Mouse (Mus musculus) lung, adult 18-20 months (tissue): ENCODE results near the gene Otof.

Experiments used
- DNase-seq, 2 experiments: peaks; one replicate each; pipeline ENCODE4 v3.0.0; 2022; ENCODE audit warnings: mixed read lengths in 2 of 2

The Otof gene

DNA sequence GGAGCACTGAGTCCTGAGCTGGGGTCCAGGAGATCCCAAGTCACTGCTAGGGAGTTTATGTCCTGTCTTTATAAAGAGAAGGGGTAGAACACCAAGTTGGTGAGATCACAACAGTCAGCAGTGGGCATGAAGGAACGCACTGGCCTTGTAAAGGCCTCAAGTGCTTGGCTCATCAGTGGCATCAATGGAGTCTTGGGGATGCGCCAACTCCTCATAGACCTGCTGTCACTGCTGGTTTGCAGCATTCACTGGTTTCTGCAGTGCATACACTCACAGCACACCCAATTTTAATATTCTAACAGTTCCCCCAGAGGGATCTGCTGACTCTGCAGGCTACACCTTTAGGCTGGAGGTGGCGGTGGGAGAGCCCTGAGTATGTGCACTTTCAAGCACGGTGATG, 38.6 kb downstream of the Otof start:
- DNase-seq = no peak

GRCm38 (mm10) chr5:30416665-30417064, 45.1 kb downstream of the Otof start:
- no peak for DNase-seq

DNA sequence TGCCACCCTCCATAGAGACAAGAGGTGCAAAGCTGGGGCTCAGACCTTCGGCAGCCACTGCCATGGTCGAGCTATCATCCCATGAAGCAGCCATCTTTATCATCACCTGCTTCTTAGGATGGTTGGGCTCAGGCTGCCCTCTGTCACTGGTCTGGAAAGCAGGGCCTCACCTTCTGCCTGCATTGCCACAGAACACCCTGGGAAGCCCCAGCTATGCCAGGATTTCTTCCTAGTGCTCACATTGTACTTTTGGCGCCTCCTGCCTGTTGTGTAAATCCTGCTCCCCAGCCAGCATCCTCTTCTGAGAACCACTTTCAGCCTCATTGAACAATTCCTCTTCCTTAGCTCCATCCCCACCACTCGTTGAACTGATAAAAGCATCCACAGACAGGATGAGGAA, 45.9 kb downstream of the Otof start:
- no peak for DNase-seq

GRCm38 (mm10) chr5:30415381-30415780, 46.4 kb downstream of the Otof start:
- no peak for DNase-seq

DNA sequence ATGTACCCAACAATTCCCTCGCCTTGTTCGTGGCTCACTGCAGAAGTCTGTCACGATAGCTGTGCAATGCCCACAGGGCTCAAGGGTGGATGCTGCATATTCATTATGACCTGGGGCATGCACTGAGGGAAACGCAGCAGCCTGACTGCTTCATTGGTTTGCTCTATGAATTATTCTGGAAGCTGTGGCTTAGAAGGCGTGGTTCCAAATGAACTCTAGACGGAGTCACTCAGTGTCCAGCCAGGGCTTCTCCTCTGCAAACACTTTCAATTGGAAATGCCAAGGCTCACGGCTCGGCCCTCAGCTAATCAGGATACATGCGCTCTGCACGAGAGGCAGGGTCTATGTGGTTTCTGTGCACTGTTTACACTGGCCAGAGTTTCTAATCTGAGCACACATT, 50.2 kb downstream of the Otof start:
- no peak for DNase-seq

DNA sequence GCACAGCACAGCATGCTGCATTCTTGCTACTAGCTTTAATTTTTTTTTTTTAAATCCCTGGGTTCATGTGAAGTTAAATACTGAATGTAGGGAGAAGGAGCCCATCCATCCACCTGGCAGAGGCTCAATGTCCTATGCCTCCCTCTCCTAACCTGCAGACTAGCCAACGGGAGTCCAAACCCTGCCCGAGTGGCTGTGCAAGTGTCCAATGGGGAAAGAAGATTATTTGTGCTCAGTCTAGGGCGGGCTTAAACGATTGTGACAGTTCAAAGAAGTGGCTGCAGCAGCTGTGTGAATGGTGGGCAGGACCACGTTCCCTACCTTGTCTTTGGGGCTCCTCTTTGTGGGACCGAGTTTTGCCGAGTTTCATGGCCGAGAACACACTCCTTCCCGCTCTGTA, 54.9 kb downstream of the Otof start:
- DNase-seq = no peak

DNA sequence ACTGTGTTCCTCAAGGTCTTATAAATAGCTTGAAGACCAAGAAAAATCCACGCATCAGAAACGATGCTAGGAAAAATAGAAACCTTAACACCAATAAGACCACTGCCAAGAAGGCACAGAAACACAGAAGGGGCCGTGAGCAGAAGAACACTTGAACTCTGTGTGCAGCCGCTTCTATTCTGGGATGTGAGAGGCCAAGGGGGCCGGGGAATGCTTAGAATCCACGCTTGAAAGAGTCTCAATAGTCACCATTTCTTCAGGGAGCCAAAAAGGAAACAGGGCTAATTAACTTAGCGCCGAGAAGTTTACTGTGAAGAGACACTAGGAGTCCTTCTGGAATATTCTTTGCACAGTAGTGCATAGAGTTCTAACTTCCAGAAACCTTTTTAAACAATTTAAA, 60.6 kb downstream of the Otof start:
- DNase-seq = no peak

DNA sequence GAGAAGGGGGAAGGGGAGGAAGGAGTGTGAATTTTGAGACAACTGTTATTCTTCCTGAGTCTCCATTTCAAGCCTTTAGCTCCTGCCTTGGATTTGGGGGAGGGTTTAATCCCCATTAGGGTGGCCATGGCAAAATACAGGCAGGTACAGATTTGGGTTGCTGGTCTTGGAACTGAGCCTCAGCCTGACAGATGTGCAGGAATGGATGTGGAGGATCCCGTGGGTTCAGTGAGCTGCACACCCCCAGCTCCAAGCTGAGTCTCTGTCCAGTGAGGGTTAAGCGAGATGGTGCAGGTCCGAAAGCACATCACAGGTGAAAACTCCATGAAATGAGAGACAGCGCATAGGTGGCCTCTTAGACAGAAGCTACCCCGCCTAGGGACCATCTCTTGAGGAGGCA, 61.2 kb downstream of the Otof start:
- DNase-seq = no peak

DNA sequence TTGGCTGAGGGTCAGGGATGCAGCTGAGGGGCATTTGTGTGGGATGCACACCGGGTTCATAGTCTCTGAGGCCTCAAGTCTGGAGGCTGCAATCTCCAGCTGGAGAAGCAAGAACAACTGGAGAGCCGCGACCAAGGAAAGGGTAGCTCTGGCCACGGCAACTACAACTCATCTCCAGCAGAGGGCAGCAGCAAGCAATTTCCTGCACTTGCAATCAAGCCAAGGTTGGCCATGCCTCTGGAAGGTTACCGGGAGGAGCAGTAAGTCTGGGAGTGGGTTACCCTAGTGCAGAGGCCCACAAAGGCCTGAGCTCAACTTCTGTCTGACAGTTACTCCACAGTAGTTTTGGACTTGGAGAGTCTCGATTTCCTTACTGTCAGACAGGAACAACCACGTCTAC, 70.3 kb downstream of the Otof start:
- peak; percentile 26 to 31 for DNase-seq

DNA sequence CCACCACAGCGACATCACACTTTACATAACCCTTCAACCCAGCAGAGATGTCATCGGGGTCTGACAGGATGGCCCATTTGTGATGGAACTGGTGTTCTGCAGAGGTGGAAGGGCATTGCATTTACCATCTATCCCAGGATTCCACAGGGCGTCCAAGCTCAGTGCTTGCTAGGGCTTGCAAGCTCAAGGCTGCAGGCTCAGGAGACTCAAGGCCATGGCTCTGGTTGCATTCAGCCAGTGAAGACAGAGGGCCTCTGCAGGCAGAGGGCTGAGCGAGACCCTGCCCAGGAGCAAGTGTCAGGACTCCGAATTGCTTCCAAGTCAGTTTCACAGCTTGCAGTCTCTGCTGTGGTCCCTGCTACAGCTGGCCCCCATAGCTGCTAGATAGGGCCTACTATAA, 71.9 kb downstream of the Otof start:
- DNase-seq = no peak

GRCm38 (mm10) chr5:30387726-30388125, 74.0 kb downstream of the Otof start:
- no peak for DNase-seq

DNA sequence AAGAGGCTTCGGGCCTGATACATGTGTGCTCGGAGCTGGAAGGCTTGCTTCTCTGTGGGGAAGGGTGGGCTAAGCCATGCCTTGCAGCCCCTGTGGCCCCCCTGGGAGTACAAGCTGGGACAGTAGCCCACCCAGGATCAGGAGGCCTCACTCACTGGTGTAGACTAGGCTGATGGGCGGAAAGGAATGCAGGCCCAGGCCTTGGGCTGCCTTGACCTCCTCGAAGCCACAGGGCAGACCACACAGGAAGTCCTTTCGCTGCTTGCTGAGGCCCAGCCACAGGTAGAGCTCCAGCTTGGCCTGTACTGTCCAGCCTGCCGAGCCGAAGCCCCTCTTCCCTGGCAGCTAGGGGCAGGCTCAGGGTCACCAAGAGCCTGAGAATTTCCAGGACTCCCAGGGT, 78.9 kb downstream of the Otof start:
- DNase-seq = no peak

GRCm38 (mm10) chr5:30369426-30369825, 92.3 kb downstream of the Otof start:
- DNase-seq = peak; percentile 81 to 84

DNA sequence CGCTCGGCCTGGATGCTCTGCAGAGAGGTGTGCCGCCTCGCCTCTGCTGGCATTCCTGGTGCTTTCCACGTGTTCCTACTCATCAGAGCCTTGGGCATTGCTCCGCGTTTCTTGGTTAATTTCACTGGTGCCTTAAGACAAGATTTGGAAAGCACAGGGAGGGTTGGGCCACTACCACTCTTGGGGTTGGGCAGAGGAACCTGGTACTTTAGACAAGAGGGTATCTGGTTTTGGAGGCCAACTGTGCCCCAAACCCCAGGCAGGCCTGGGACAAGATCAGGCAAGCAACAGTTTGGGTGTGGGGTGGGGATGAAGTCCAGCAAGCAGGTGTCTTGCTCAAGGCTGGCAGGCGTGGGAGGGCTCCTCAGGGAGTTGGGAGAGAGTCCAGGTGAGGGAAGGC, 94.3 kb downstream of the Otof start:
- DNase-seq = no peak

DNA sequence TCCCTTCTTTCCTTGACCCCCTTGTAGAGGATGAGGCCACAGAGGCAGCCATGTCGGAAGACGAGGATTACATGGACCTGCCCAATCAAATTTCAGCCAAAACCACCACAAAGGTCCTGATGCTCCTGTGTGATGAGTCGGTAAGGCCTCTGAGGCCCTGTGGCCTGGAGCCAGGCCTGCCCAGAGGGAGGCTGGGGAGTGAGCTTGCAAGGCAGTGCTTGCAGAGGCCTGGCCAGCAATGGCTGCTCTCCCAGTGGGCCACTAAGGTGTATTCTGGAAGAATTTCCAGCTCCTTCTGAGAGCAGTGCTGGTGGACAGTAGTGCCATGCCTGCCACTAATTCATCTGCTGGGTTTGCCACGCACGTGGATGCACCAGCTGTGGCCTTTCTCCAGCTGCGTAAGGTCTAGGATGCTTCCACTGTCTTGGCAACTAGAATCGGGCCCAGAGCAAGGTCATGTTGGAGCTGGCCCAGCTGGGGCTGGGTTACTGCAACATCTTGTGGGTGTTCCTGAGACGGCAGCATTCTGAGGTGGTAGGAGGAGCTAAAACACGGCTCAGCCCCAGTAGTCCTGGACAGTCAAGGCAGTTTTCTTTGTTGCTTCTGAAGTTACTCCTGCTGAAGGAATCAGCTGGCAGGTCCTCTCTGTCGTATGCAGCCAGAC, 103.2 kb downstream of the Otof start:
- peak in 1 of 2 experiments; percentile 34 for DNase-seq

GRCm38 (mm10) chr5:30356647-30357046, 105.1 kb downstream of the Otof start:
- no peak for DNase-seq

DNA sequence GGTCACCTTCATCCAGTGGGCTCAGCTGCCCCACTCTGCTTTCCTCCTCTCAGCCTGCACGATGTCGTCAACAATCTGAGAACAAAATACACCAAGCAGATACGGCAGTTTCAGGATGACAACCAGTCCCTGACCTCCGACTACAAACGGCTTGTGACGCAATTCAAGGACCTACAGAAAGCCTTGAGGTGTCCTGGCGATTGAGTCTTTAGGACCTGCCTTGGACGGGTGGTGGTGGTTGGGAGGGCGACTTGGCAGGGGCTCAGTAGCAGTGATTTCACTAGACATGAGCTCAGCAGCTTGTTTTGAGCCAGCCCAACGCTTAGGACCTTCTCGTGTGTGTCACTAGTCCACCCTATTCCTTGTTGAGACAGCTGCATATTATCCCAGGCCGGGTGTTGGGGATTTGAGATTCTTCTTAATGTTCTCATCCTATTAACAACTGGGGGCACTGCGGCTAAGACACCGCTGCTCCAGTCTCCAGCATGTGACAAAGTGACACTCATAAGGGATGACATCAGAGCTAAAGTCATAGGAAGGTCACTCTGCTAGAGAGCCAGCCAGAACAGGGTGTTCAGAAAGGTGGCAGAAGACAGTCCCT, 106.1 kb downstream of the Otof start:
- no peak for DNase-seq

GRCm38 (mm10) chr5:30355114-30355513, 106.6 kb downstream of the Otof start:
- DNase-seq = no peak

- DNase-seq = no peak
Measured at GRCm38 (mm10) chr5:30353605-30354004, 108.1 kb downstream of the Otof start.

DNA sequence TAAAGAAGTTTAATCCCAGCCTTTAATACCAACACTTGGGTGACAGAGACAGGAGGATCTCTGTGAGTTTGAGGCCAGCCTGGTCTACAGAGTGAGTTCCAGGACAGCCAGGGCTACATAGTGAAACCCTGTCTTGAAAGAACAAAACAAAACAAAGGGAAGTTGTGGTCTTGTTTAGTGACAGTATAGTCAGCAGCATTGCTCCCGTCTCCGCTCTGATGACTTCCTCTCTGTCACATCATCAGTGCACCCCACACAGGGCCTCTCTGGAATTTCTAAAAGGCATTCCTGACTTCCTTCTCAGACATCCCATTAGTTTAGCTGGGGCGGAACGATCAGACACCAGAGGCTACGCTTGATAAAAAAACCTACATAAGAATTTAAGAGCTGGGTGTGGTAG, 117.8 kb downstream of the Otof start:
- DNase-seq = no peak

GRCm38 (mm10) chr5:30343107-30343506, 118.6 kb downstream of the Otof start:
- DNase-seq = peak; percentile 40 to 53

- DNase-seq = no peak
Measured at GRCm38 (mm10) chr5:30342601-30343015, 119.1 kb downstream of the Otof start.

DNA sequence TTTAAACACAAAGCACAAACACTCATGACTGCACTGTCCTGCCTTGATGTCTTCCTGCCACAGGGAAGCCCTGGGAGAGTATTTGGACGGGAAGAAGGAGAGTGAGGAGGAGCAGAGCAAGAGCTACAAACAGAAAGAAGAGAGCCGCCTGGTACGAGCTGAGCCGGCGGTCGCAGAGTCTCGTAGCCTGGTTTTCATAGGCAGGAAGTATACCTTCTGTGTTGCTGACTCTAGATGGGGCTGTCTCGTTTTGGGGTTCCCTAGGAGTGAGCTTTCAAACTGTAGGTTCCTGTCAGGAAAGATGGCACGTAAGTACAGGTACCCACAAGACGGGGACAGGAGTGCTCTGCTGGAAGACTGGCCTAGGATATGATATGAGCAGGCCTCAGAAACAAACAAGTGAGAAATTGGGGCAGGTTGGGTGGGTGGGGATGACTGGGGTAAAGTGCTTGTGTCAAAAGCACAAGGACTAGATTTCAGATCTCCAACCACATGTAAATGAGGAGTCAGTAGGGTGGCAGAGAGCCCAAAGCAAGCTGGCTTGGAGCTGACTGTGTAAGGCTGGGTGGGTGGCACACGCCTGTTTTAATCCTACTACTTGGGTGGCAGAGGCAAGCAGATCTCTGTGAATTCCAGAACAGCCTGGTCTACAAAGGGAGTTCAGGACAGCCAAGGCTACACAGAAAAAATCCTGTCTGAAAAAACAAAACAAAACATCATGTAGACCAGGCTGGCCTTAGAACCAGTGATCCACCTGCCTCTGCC, 119.9 kb downstream of the Otof start:
- DNase-seq = no peak

DNA sequence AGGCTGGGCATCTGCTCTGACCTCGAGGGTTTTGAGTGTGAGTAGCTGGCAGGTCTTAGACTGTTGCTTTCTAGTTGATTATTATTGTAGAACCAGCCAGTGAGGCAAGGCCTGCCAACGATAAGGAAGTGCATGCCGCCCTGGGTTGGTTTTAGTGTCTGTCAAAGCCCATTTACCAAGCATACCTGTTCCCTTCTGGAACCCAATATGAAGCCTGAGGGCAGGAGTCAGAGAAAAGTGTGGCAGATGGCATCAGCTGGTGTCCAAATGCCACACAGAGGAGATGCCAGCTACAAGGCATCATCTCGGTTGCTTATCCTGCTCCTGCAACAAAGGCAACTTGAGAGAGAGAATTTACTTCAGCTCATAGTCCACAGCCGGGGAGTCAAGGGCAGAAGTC, 120.9 kb downstream of the Otof start:
- DNase-seq = no peak
